Mouse (Mus musculus) intestine, postnatal 0 days (tissue): ENCODE results near the gene 9330161L09Rik. TPM values are rescaled to one million over a fixed set of nuclear protein-coding genes. Genes with fewer than 3 reads are reported as not detected.

Experiments used
- ATAC-seq: fragments of 200-750 bp; cut with Nextera tagmentation; 2 replicates; pipeline ENCODE4 v1.8.0; 2017; ENCODE audit warnings: mild to moderate bottlenecking, moderate TSS enrichment, moderate library complexity
- H3K27ac ChIP-seq: fragments of 300-500 bp; sonication (generic); 2 replicates; pipeline ENCODE4 v1.5.1; 2014; ENCODE audit warnings: mild to moderate bottlenecking, low read depth, low read length, moderate library complexity
- H3K27me3 ChIP-seq: fragments of 300-500 bp; sonication (generic); replicated peaks from 2 replicates; pipeline ENCODE4 v1.6.1; 2014; ENCODE audit warnings: low read length, mixed read lengths; ENCODE audit not compliant: control insufficient read depth, insufficient read depth
- H3K36me3 ChIP-seq: fragments of 300-500 bp; sonication (generic); 2 replicates; pipeline ENCODE4 v1.6.1; 2014; ENCODE audit warnings: mild to moderate bottlenecking, moderate library complexity; ENCODE audit not compliant: control insufficient read depth, insufficient read depth
- H3K4me1 ChIP-seq: fragments of 300-500 bp; sonication (generic); replicated peaks from 2 replicates; pipeline ENCODE4 v1.6.1; 2014; ENCODE audit warnings: antibody characterized with exemption, low read length, mixed read lengths; ENCODE audit not compliant: control insufficient read depth, insufficient read depth
- H3K4me2 ChIP-seq: fragments of 300-500 bp; sonication (generic); replicated peaks from 2 replicates; pipeline ENCODE4 v1.6.1; 2014; ENCODE audit warnings: low read depth, mild to moderate bottlenecking, moderate library complexity
- H3K4me3 ChIP-seq: fragments of 300-500 bp; sonication (generic); 2 replicates; pipeline ENCODE4 v1.5.1; 2014; ENCODE audit warnings: low read depth, low read length
- H3K9ac ChIP-seq: fragments of 300-500 bp; sonication (generic); 2 replicates; pipeline ENCODE4 v1.6.1; 2014; ENCODE audit warnings: mild to moderate bottlenecking, low read depth, low read length
- H3K9me3 ChIP-seq: fragments of 300-500 bp; sonication (generic); 2 replicates; pipeline ENCODE4 v1.6.1; 2016; ENCODE audit warnings: mixed run types; ENCODE audit not compliant: control insufficient read depth
- CTCF ChIP-seq: sonication (generic); IDR thresholded peaks from 2 replicates; pipeline ENCODE4 v1.5.1; 2016; ENCODE audit warnings: low read depth, mild to moderate bottlenecking, control low read depth, antibody characterized with exemption, moderate library complexity
- WGBS: fragments of 180-500 bp; shearing (Covaris S2); extraction: QIAGEN DNeasy Blood & Tissue Kit; methylation state at CpG from one replicate; pipeline ENCODE4 v1.1.7; 2014; 5-methylcytosine and 5-hydroxymethylcytosine counted together
- polyA plus RNA-seq: library from polyadenylated mRNA; unstranded; fragments of >200 nt; fragmentation: Nextera tagmentation; extraction: Ambion mirVana; gene quantifications from 2 replicates; pipeline ENCODE4 v1.2.1, GENCODE M21; 2015

Gene 9330161L09Rik
- polyA plus RNA-seq, 1 experiment from 2014 or later = not detected

DNA sequence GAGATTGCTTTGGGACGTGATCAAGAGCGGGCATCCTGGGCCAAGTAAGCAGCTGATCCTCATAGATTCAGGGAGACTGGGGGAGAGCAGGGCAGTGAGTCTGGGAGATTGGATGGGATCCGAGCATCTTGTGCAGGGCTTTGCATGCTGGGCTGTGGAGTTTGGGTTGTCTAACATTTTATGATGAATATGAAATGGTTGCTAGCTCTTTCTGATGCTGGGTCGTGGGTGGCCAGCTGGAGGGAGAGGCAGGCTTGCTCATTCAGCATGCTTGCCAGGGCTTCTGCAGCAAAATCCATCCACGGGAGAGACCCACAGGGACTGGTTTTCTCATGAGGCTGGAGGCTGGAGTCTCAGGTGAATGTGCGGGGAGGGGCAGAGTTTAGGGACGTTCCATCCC is 16.5 kb downstream of the 9330161L09Rik start:
- H3K4me1 ChIP-seq = peaks cover 10% of the 10 kb centered on the region
- no peak for TF ChIP-seq CTCF
- WGBS = 76% methylated on average over 7 of the region's 7 CpGs
- H3K27ac ChIP-seq = no peak overlapping the region
- no peaks in the 10 kb centered on the region for H3K27me3 ChIP-seq
- no peak overlapping the region for H3K4me3 ChIP-seq
- H3K4me2 ChIP-seq = no peak overlapping the region
- H3K9ac ChIP-seq = no peak overlapping the region
- no peak for ATAC-seq
- H3K36me3 ChIP-seq = no peaks in the 10 kb centered on the region
- no peaks in the 10 kb centered on the region for H3K9me3 ChIP-seq

DNA sequence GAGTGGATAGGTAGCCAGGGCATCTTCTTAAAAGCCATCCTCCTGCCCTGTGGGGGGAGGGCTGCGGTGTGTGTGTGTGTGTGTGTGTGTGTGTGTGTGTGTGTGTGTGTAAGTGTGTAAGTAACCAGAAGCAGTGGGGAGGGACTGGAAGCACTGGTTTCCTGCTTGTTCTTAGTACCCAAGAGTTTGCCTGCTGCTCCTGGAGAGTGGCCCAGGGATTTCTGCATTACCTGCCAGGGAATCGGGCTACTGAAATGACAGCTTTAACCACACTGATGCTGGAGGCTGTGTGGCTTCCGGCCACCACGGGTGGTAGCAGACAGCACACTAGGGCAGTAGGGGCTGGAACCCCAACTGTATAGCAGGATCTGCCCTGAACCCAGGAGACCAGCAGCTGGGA is 17.6 kb downstream of the 9330161L09Rik start:
- TF ChIP-seq CTCF = no peak
- no peak overlapping the region for H3K4me3 ChIP-seq

DNA sequence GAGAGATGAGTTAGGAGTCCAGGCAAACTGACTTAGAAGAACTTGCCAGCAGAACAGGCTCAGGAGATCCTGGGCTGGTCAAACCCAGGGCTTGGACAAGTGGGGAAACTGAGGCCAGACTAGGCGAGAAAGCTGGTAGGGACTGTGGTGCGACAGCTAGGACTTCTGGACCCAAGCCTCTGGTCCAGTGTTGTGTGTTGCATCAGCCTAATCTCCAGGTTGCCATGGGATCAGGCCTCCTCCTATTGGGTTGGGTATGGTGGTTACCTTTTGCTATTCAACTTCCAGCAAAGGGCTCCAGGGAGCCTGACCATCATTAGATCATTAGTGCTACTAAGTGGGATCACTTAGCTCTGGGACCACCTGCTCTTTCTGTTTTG is 18.3 kb downstream of the 9330161L09Rik start:
- H3K4me3 ChIP-seq = peak overlapping the region; percentile 70
- no peak for TF ChIP-seq CTCF
- H3K27me3 ChIP-seq = no peaks in the 10 kb centered on the region
- peaks cover 10% of the 10 kb centered on the region for H3K4me1 ChIP-seq
- H3K27ac ChIP-seq = no peak overlapping the region
- H3K4me2 ChIP-seq = peak overlapping the region; percentile 89
- WGBS = 77% methylated on average over 2 of the region's 2 CpGs
- no peaks in the 10 kb centered on the region for H3K36me3 ChIP-seq
- H3K9ac ChIP-seq = peak overlapping the region; percentile 68; the same call in 1 of the 2 replicates
- H3K9me3 ChIP-seq = no peaks in the 10 kb centered on the region
- no peak for ATAC-seq

More for the DNA sequence above, 17.6 kb downstream of the 9330161L09Rik start:
- no peak overlapping the region for H3K4me2 ChIP-seq
- H3K4me1 ChIP-seq = peaks cover 10% of the 10 kb centered on the region
- no peak overlapping the region for H3K9ac ChIP-seq
- H3K36me3 ChIP-seq = no peaks in the 10 kb centered on the region
- no peak for ATAC-seq
- H3K27ac ChIP-seq = no peak overlapping the region
- no peaks in the 10 kb centered on the region for H3K27me3 ChIP-seq
- 68% methylated on average over 4 of the region's 4 CpGs for WGBS
- H3K9me3 ChIP-seq = no peaks in the 10 kb centered on the region

DNA sequence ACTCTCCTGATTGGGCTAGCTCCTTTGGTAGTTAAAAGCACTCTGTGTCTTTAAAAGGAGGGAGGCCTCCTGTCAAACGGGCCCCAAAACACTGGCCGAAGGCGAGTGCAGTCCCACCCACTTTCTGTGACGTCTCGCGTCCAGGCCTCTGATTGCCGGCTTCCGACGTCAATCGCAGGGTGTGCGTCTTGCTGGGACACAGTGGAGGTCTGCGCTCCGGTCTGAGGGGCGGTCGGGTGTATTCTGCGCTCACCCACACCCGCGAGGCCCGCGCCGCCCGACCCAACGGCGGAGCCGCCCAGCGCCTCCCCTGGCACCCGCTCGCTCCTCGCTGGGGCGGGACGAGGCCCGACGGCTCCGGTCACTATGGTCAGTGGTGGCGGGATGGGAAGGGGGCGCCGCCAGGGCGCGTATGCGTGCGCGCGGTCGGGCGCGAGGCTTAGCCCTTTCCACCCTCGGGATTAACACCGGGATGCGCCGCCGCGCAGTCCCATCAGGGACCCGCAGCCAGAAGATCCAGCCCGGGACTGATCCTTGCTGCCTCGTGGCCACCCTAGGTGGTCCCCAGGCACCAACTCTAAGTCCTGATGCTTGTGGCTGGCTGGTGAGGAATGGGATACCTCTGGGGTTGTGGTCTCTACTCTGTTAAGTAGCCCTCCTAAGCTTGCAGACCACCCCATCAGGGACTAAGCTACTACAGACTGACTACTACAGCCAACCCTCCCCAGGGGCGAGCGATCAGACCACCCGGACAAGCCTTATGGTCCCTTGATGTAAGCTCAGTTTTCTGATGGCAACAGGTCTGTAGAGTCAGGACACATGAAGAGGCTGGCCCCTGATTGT is 18.9 kb downstream of the 9330161L09Rik start, which contains the start of gene Otub2:
TSS of gene Otub2 (plus strand) at position 178 of the 843 bp plus-strand sequence.
- Histone ChIP-seq H3K27me3 (no peaks in the 10 kb centered on the region), H3K4me1 (peaks cover 8% of the 10 kb centered on the region), H3K27ac (no peak within 1 kb of the TSS; the same call in 1 of the 2 replicates), H3K4me3 (peak within 1 kb of the TSS; percentile 70), H3K4me2 (peak within 1 kb of the TSS; percentile 89), H3K9ac (peak within 1 kb of the TSS; percentile 68), H3K36me3 (no peaks in the 10 kb centered on the region), H3K9me3 (no peaks in the 10 kb centered on the region)
- TF ChIP-seq CTCF = peak; percentile 31; the same call in 1 of the 2 replicates
- peak; percentile 93 for ATAC-seq
- under 1% methylated on average over 58 of the region's 58 CpGs for WGBS

DNA sequence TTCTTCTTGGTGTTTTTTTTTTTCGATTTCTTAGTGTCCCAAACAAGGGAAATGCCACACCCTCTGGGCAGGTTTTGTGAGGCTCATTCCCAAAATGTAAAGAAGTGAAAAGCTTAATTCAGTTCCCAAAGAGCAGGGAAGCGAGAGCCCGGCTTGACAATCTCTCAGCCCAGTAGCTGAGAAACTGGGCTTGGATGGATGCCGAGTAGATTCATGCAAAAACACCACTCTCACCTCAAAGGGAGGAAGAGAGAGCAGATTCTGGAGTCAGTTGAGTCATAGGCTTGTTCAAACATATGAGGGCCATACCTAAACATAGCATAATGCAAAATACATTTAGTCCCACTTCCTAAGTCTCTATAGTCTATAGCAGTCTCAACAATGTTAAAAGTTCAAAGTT is 27.4 kb downstream of the 9330161L09Rik start:
- H3K27ac ChIP-seq = no peak overlapping the region
- 74% methylated on average over 4 of the region's 4 CpGs for WGBS
- H3K27me3 ChIP-seq = no peaks in the 10 kb centered on the region
- H3K4me1 ChIP-seq = no peaks in the 10 kb centered on the region
- no peaks in the 10 kb centered on the region for H3K36me3 ChIP-seq
- no peak for ATAC-seq
- no peak overlapping the region for H3K9ac ChIP-seq
- no peak for TF ChIP-seq CTCF
- H3K4me3 ChIP-seq = no peak overlapping the region
- H3K9me3 ChIP-seq = no peaks in the 10 kb centered on the region
- no peak overlapping the region for H3K4me2 ChIP-seq

DNA sequence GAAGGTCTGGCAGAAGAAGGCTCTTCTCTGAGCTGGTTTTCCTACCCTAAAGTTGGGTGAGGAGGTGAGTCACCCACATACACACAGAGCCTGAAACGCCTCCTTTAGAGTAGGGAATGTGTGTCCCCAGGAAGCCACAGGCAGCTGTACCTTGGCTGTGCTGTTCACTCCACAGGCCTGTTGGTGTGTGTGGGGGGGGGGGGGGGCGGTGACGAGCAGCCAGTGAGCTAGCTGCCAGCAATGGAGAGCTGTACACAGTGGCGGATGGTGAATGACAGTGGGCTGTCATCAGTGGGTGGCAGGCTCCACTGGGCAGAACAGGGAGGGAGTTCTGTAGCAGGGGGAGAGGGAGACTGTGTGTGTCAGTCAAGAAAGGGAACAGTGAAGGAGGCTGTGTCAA is 30.8 kb downstream of the 9330161L09Rik start:
- H3K9ac ChIP-seq = no peak overlapping the region
- no peak overlapping the region for H3K4me2 ChIP-seq
- no peaks in the 10 kb centered on the region for H3K4me1 ChIP-seq
- no peak for TF ChIP-seq CTCF
- no peaks in the 10 kb centered on the region for H3K36me3 ChIP-seq
- no peak overlapping the region for H3K4me3 ChIP-seq
- no peak for ATAC-seq
- H3K27me3 ChIP-seq = no peaks in the 10 kb centered on the region
- no peaks in the 10 kb centered on the region for H3K9me3 ChIP-seq
- WGBS = 68% methylated on average over 4 of the region's 4 CpGs
- no peak overlapping the region for H3K27ac ChIP-seq
